Mouse (Mus musculus) hematopoietic multipotent progenitor cell, adult 10-12 weeks (in vitro differentiated cells): ENCODE results near the gene Slc35f6. TPM values are rescaled to one million over a fixed set of nuclear protein-coding genes. Genes with fewer than 3 reads are reported as not detected.

ENCODE experiments used
- polyA plus RNA-seq: library from polyadenylated mRNA; stranded (reverse); fragments of >175 nt; gene quantifications from 2 replicates; pipeline ENCODE4 v1.2.3, GENCODE M21; 2012; ENCODE audit warnings: low replicate concordance

Slc35f6 gene
- 17.5 and 27.8 TPM in 2 replicates for polyA plus RNA-seq

GRCm38 (mm10) chr5:30647815-30648560 is at the start of gene Slc35f6:
Gene Slc35f6 (plus strand): TSS chr5:30647933.

GRCm38 (mm10) chr5:30666391-30667195 is 18.9 kb downstream of the Slc35f6 start, which contains the start of gene Cenpa:
Gene Cenpa (plus strand): TSS chr5:30666777.

Other genes with a start within 250 kb of the Slc35f6 start
- 0.04 and 0.10 TPM in 2 replicates for gene Otof, start 186.0 kb upstream of the Slc35f6 start, polyA plus RNA-seq
- gene 1700001C02Rik, start 181.9 kb upstream of the Slc35f6 start, polyA plus RNA-seq = not detected in 2 replicates
- not detected in 2 replicates for gene Cib4, start 102.1 kb upstream of the Slc35f6 start, polyA plus RNA-seq
- gene Kcnk3, start 59.8 kb upstream of the Slc35f6 start, polyA plus RNA-seq = 0.28 and 0.60 TPM in 2 replicates
- gene Cenpa, start 18.8 kb downstream of the Slc35f6 start, polyA plus RNA-seq = 109 and 110 TPM in 2 replicates
- 0.25 and 0.65 TPM in 2 replicates for gene Dpysl5, start 63.6 kb downstream of the Slc35f6 start, polyA plus RNA-seq
- gene Mapre3, start 166.7 kb downstream of the Slc35f6 start, polyA plus RNA-seq = 23.5 and 47.1 TPM in 2 replicates
- gene Tmem214, start 220.1 kb downstream of the Slc35f6 start, polyA plus RNA-seq = 22.1 and 33.5 TPM in 2 replicates
- 47.8 and 117 TPM in 2 replicates for gene Agbl5, start 240.8 kb downstream of the Slc35f6 start, polyA plus RNA-seq